Mouse (Mus musculus) heart, postnatal 25 days (tissue): ENCODE results near the gene Zbtb21. TPM values are rescaled to one million over a fixed set of nuclear protein-coding genes. Genes with fewer than 3 reads are reported as not detected.

Experiments
- DNase-seq: peaks from one replicate; pipeline ENCODE4 v3.0.0; 2022; ENCODE audit warnings: low spot score
- intact Hi-C: fragments of 180-260 bp; cut with DNase I; formaldehyde crosslinking; loops from one replicate; pipeline ENCODE4 v1.15.1; 2025
- total RNA-seq, 2 experiments: library from RNA; stranded (reverse); gene quantifications; 2 replicates each; pipeline ENCODE4 v1.2.3; 2021

Gene Zbtb21
- total RNA-seq, 2 experiments from 2014 or later = 7.0 to 10.9 TPM

DNA sequence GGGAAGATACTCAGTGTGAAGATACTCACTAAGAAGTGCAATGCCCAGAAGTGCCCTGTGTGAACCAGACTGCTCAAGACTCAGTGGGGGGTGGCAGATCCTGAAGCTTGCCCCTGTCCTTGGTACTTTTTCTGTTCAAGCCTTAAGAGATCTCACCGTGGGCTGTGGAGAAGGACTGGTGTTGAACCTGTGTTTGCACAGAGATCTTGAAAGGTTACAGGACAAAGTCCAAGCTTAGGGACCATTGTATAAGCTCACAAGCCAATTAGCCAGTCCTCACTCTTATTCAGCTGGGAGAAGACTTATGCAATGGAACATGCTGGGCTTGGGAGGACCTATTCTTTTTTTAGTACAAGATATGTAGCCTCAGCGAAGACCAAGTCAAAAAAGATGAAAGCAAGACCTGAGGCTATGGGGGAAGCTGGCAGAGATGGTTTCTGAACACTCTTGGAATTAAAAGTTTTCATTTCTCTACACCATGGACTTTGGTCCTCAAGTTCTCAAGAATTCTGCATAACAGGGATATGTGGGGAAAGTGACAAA is 56.9 kb downstream of the Zbtb21 start:
- no peak for DNase-seq
- intact Hi-C loops = no loop called here

DNA sequence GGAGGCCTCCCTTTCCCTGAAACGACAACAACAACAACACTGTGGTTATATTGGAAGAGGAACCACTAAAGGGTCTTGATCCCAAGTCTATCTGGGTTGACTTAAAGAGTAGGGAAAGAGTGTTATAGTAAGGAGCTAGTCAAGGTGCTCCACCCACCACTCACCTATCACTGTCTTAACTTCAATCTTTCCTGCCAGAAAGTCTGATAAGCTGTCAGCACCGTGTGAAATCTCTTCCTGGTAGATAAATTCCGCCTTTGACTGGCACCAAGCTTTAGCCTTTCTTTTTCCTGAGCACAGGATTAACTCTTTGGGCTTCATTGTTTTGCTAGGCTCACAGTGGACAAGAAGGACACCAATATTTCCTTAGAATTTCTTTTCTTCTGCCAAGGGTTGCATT is 58.4 kb downstream of the Zbtb21 start:
- intact Hi-C loops = no loop called here

DNA sequence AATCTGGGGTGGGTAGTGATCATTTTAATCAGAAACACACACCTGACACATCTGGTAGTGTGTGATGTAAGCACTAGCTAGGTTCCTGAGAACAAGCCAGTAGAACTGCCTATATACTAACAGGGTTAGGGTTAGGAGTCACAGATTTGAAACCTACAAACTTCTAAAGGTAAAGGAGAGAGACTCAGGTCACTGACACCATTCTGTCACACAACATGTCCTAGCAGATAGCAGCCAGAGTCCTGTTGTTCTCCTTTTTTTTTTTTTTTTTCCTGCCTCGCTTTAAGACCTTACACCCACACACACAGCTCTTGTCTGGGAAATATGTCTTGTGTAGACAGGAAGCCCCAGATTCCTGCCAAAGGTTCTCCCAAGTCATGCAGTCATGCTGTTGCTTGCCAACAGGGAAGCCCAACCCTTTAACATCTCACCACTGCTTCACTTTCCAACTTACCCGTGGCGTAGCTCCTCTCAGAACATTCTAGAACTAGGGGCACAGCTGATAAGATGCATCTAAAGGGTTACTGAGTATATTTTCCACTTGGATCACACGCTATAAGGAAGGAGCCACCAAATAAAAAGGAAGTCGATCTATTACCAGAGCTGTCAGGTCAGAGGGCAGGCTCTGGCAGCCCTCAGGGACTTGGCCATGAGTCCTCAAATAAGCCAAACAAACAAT is 64.9 kb downstream of the Zbtb21 start:
- DNase-seq = peak; percentile 72
- intact Hi-C loops = no loop called here

More for the DNA sequence above, 58.4 kb downstream of the Zbtb21 start:
- DNase-seq = no peak

Other genes starting within 250 kb of the Zbtb21 start
- under 1 TPM in 1 of 2 experiments, not detected in 1; 0.16 TPM for gene Ripk4, start 198.8 kb downstream of the Zbtb21 start, total RNA-seq
- 1 to 10 TPM; 5.1 TPM for gene Prdm15, start 110.8 kb downstream of the Zbtb21 start, total RNA-seq
- gene C2cd2, start within 50 bp of the Zbtb21 start, total RNA-seq = 10 to 100 TPM; 20.2 to 25.2 TPM
- gene B230307C23Rik, start 34.7 kb upstream of the Zbtb21 start, total RNA-seq = 1 to 10 TPM; 3.7 to 4.5 TPM
- 1 to 10 TPM; 2.7 to 3.0 TPM for gene A630089N07Rik, start 119.8 kb upstream of the Zbtb21 start, total RNA-seq